Comparison of ENCODE assay signal across 15 mouse cellular contexts in the genomic region with DNA sequence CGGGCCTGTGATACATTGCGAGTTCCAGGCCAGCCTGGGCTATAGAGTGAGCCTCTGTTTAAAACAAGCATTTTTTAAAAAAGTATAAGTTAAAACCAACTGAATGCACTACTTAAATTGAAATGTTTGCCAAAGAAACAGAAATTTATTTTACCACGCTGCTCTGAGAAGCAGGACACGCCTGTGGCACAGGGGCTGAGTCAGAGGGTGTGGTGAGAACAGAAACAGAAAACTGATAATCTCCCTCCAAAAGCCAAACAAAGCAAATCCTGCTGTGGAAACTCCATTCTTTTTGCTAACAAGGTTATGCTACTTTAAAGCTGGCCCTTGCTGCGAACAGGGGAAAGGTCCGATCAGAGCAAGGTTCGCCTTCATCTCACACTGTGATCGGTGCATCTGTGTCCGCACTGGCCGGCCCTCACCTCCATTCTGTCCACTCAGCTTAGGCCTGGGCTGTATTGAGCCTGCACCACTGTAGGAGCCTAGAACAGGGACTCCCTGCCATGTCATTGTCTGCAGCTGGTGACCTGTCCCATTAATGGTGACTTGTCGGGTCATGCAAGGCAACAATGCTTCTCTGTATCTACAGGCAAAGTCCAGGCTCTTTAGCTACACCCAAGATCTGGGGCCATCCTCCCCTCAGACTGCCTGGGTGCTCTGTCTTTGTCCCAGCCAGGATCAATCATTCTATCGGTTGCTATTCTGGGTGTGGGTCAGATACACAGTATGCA. TPM values are rescaled to one million over a fixed set of nuclear protein-coding genes. Genes with fewer than 3 reads are reported as not detected.
A peak's percentile ranks its signal among the peaks of the same experiment; 100 is the strongest.
DNase-seq lines count a peak whose midpoint lies in the region; ATAC-seq lines count a peak whose summit lies in the region.
"Had no signal": no experiment of that assay in that cellular context is flagged by ENCODE, and none has a peak within 500 bp of the region (broad histone marks: within the 10 kb centered on the region; RNA-seq: fewer than 3 reads in every experiment).

No protein-coding gene starts in this region.

- H3K36me3 ChIP-seq in heart, embryonic 10.5 days: no peaks in the 10 kb centered on the region
- no peaks in the 10 kb centered on the region for H3K36me3 ChIP-seq in midbrain, embryonic 10.5 days
- H3K36me3 ChIP-seq in midbrain, embryonic 16.5 days (ENCODE audit: control insufficient read depth, insufficient read depth, low read length): no peaks in the 10 kb centered on the region
- H3K36me3 ChIP-seq: kidney, embryonic 15.5 days had no signal

- H3K4me2 ChIP-seq in midbrain, embryonic 16.5 days (ENCODE audit: low read length): no peak overlapping the region
- H3K4me2 ChIP-seq: kidney, embryonic 15.5 days had no signal

- H3K27me3 ChIP-seq in heart, embryonic 10.5 days (ENCODE audit: insufficient read depth, poor library complexity, severe bottlenecking): peaks cover 3% of the 10 kb centered on the region; the same call in 1 of the 2 replicates
- peaks cover 23% of the 10 kb centered on the region for H3K27me3 ChIP-seq in midbrain, embryonic 10.5 days (ENCODE audit: low read depth, poor library complexity, severe bottlenecking)
- no peaks in the 10 kb centered on the region; the same call in 1 of the 2 replicates for H3K27me3 ChIP-seq in midbrain, embryonic 16.5 days (ENCODE audit: control insufficient read depth, insufficient read depth, low read depth, low read length)

- peak overlapping the region; percentile 53; the same call in 1 of the 2 replicates for H3K27ac ChIP-seq in heart, embryonic 10.5 days
- no peak overlapping the region; the same call in 1 of the 2 replicates for H3K27ac ChIP-seq in midbrain, embryonic 10.5 days (replicated peaks)
- H3K27ac ChIP-seq in midbrain, embryonic 16.5 days (ENCODE audit: low read length): no peak overlapping the region
- H3K27ac ChIP-seq: kidney, embryonic 15.5 days; liver, embryonic 14.5 days had no signal

- intact Hi-C loops in heart, postnatal 14 days (cut with DNase I): loop anchor here (5.0 kb wide), 2 partner anchors 107 to 582 kb away; no protein-coding TSS in a partner anchor

- no peaks in the 10 kb centered on the region for H3K9me3 ChIP-seq in heart, embryonic 10.5 days
- H3K9me3 ChIP-seq in midbrain, embryonic 10.5 days (replicated peaks): no peaks in the 10 kb centered on the region; the same call in 1 of the 2 replicates
- no peaks in the 10 kb centered on the region for H3K9me3 ChIP-seq in midbrain, embryonic 16.5 days (replicated peaks; ENCODE audit: control insufficient read depth, low read length, poor library complexity, severe bottlenecking)
- H3K9me3 ChIP-seq: kidney, embryonic 15.5 days had no signal

- DNase-seq in heart, embryonic 10.5 days (ENCODE audit: low spot score): no peak
- DNase-seq in heart, postnatal 14 days: no peak
- DNase-seq in midbrain, embryonic 10.5 days (ENCODE audit: low spot score): peak; percentile 36
- no peak for DNase-seq in spleen, adult 18-20 months
- no peak for DNase-seq in T-cell, adult 2 months (ENCODE audit: low spot score)
- DNase-seq: B cell, adult 2 months; gastrocnemius, postnatal 10 days; lung, postnatal 10 days; midbrain, embryonic 14.5 days had no signal

- no peak for ATAC-seq in midbrain, embryonic 16.5 days
- 0 out of 2 replicates have a peak, but pooled peaks have one; percentile 59 for ATAC-seq in megakaryocyte-erythroid progenitor cell, adult 5-6 weeks (replicated peaks; ENCODE audit: low FRiP score, low TSS enrichment, poor library complexity, severe bottlenecking)
- ATAC-seq: forebrain, embryonic 16.5 days had no signal

- no peak overlapping the region for H3K9ac ChIP-seq in midbrain, embryonic 16.5 days (ENCODE audit: low read depth, low read length)
- H3K9ac ChIP-seq: kidney, embryonic 15.5 days; liver, embryonic 14.5 days had no signal

- no peak overlapping the region for H3K4me3 ChIP-seq in heart, embryonic 10.5 days
- no peak overlapping the region for H3K4me3 ChIP-seq in midbrain, embryonic 10.5 days
- no peak overlapping the region for H3K4me3 ChIP-seq in midbrain, embryonic 16.5 days (ENCODE audit: low read depth, low read length)
- H3K4me3 ChIP-seq: kidney, embryonic 15.5 days had no signal

- H3K4me1 ChIP-seq in heart, embryonic 10.5 days: peaks cover 10% of the 10 kb centered on the region
- H3K4me1 ChIP-seq in midbrain, embryonic 10.5 days: peaks cover 20% of the 10 kb centered on the region
- no peaks in the 10 kb centered on the region for H3K4me1 ChIP-seq in midbrain, embryonic 16.5 days (ENCODE audit: control insufficient read depth, insufficient read depth, low read length)

- 76% methylated on average over 12 of the region's 12 CpGs for WGBS in heart, embryonic 10.5 days
- WGBS in midbrain, embryonic 10.5 days: 49% methylated on average over 12 of the region's 12 CpGs
- WGBS in midbrain, embryonic 16.5 days: 43% methylated on average over 12 of the region's 12 CpGs

RNA-seq across cellular contexts. Expression of gene Prr15, which starts 38.9 kb away (rescaled TPM):
- 1.5 and 6.7 TPM in 2 replicates for polyA plus RNA-seq in heart, embryonic 10.5 days (2016; fragmentation: Nextera tagmentation; extraction: Ambion mirVana)
- total RNA-seq in heart, postnatal 14 days (2021): 1 to 10 TPM; 2.4 to 2.9 TPM
- 0.96 and 1.1 TPM in 2 replicates for polyA plus RNA-seq in midbrain, embryonic 10.5 days (2016; fragmentation: Nextera tagmentation; extraction: Ambion mirVana)
- polyA plus RNA-seq in midbrain, embryonic 16.5 days (2015; fragmentation: Nextera tagmentation; extraction: Ambion mirVana): 2.0 TPM in 2 replicates
- total RNA-seq in megakaryocyte-erythroid progenitor cell, adult 5-6 weeks (2014; fragmentation: Nextera tagmentation): 0.52 TPM in 1 of 2 replicates, not detected in the other
- 0.19 TPM in 1 of 2 replicates, not detected in the other for total RNA-seq in megakaryocyte-erythroid progenitor cell, adult 5-6 weeks (2017)
- total RNA-seq: common myeloid progenitor, adult 5-6 weeks had no signal
